Mouse (Mus musculus) spleen, adult 2 months (tissue): ENCODE data around the gene Ldah. TPM values are rescaled to one million over a fixed set of nuclear protein-coding genes. Genes with fewer than 3 reads are reported as not detected.
A peak's percentile ranks its signal among the peaks of the same experiment; 100 is the strongest.

Experiments
- DNase-seq, 2 experiments: peaks; one replicate each; pipeline versions ENCODE4 v3.0.0 to v3.0.0-alpha.2; 2012 to 2021; ENCODE audit warnings: low spot score in 2 of 2, low read depth in 1 of 2
- H3K27ac ChIP-seq: fragments of 200-500 bp; 2 replicates; pipeline ENCODE4 v1.5.1; 2012; ENCODE audit warnings: low read length, inconsistent platforms; ENCODE audit not compliant: insufficient read depth
- H3K27me3 ChIP-seq: fragments of 200-500 bp; 2 replicates; pipeline ENCODE4 v1.6.1; 2012; ENCODE audit warnings: mild to moderate bottlenecking, moderate library complexity, low read length, inconsistent platforms; ENCODE audit not compliant: control insufficient read depth, insufficient read depth
- H3K36me3 ChIP-seq: fragments of 200-500 bp; 2 replicates; pipeline ENCODE4 v1.6.1; 2012; ENCODE audit warnings: mild to moderate bottlenecking, low read length, inconsistent platforms; ENCODE audit not compliant: control insufficient read depth, insufficient read depth
- H3K4me1 ChIP-seq: fragments of 200-500 bp; 2 replicates; pipeline ENCODE4 v1.6.1; 2011; ENCODE audit warnings: inconsistent platforms; ENCODE audit not compliant: control insufficient read depth, insufficient read depth, insufficient read length
- H3K4me3 ChIP-seq: fragments of 200-500 bp; 2 replicates; pipeline ENCODE4 v1.5.1; 2011; ENCODE audit warnings: mild to moderate bottlenecking, inconsistent platforms; ENCODE audit not compliant: insufficient read depth, insufficient read length; ENCODE audit errors: extremely low read depth
- CTCF ChIP-seq: fragments of 200-500 bp; IDR thresholded peaks from 2 replicates; pipeline ENCODE4 v1.5.1; 2011; ENCODE audit warnings: mild to moderate bottlenecking, inconsistent platforms; ENCODE audit not compliant: insufficient read depth, insufficient read length, insufficient replicate concordance; ENCODE audit errors: extremely low read depth
- POLR2A ChIP-seq: fragments of 200-500 bp; IDR thresholded peaks from 2 replicates; pipeline ENCODE4 v1.6.1; 2011; ENCODE audit warnings: low read depth, low read length, inconsistent platforms
- WGBS: fragments of 180-500 bp; shearing (Covaris S2); methylation state at CpG from one replicate; pipeline ENCODE4 v1.1.7; 2018; 5-methylcytosine and 5-hydroxymethylcytosine counted together
- polyA plus RNA-seq: library from polyadenylated mRNA; depleted of rRNA; stranded (reverse); fragments of >200 nt; gene quantifications from 2 replicates; pipeline ENCODE4 v1.2.3, GENCODE M21; 2012

Ldah gene
- polyA plus RNA-seq, 1 experiment, result 18.7 TPM

DNA sequence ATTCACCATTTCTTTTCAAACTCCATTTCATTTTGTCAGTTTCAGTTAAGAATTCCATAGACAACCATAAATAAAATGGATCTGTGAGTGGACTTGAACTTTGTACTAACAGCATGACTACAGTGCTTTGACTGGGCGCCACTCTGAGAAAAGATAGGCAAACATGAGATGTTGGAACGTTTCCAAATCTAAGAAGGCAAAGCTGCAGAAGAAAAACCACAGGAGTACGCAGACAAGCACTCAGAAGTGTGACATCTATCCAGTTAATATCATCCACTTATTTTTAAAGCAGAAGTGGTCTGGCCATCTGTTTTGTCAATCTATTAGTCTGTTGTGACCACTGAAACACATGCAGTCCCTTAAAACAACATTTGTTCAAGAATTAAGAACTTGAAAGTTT lies 18.2 kb upstream of the Ldah start:
- no peaks in the 10 kb centered on the region for H3K36me3 ChIP-seq
- DNase-seq, result no peak
- 41% methylated on average over 3 of the region's 3 CpGs for WGBS
- no peak overlapping the region for H3K27ac ChIP-seq
- TF ChIP-seq POLR2A (no peak), CTCF (no peak)
- H3K4me1 ChIP-seq, result no peaks in the 10 kb centered on the region
- no peaks in the 10 kb centered on the region for H3K27me3 ChIP-seq
- no peak overlapping the region for H3K4me3 ChIP-seq

DNA sequence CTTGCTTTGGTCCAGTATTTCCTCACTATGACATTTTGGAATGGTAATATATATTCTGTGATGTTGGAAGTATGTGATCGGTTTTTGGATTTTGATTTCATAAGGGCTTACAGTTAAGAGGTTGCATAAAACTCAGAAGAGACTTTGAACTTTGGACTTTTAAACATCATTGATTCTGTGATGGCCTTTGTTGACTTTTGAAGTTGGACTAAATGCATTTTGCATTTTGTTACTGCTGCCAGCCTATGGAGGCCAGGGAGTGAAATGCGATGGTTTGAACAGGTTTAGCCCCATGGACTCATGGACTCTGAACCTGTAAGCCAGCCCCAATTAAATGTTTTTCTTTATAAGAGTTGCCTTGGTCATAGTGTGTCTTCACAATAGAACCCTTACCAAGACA lies 2.2 kb upstream of the Ldah start:
- no peaks in the 10 kb centered on the region for H3K36me3 ChIP-seq
- 84% methylated on average over 2 of the region's 2 CpGs for WGBS
- no peak overlapping the region for H3K27ac ChIP-seq
- no peak for TF ChIP-seq POLR2A
- no peak for TF ChIP-seq CTCF
- H3K4me3 ChIP-seq, result no peak overlapping the region
- H3K4me1 ChIP-seq, result no peaks in the 10 kb centered on the region
- no peaks in the 10 kb centered on the region for H3K27me3 ChIP-seq
- DNase-seq, result no peak

DNA sequence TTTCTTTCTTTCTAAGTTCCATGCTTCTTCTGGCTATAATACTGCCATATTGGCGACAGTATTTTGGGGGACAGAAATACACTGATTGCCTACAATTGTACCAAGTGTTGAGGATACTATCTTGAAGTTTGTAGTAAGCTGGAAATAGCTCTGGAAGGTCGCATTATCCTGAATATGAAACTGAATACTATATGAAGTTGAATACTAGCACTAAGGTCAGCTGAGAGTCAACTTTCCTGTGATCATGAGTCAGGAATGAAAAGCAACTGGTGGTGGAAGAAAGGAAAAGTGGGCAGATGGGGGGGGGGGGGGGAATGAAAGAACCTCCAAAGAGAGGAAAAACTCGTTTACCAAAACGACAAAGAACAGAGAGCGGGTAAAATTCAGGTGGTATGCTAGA lies 329 bp upstream of the Ldah start:
- WGBS, result 20% methylated on average over 5 of the region's 5 CpGs

DNA sequence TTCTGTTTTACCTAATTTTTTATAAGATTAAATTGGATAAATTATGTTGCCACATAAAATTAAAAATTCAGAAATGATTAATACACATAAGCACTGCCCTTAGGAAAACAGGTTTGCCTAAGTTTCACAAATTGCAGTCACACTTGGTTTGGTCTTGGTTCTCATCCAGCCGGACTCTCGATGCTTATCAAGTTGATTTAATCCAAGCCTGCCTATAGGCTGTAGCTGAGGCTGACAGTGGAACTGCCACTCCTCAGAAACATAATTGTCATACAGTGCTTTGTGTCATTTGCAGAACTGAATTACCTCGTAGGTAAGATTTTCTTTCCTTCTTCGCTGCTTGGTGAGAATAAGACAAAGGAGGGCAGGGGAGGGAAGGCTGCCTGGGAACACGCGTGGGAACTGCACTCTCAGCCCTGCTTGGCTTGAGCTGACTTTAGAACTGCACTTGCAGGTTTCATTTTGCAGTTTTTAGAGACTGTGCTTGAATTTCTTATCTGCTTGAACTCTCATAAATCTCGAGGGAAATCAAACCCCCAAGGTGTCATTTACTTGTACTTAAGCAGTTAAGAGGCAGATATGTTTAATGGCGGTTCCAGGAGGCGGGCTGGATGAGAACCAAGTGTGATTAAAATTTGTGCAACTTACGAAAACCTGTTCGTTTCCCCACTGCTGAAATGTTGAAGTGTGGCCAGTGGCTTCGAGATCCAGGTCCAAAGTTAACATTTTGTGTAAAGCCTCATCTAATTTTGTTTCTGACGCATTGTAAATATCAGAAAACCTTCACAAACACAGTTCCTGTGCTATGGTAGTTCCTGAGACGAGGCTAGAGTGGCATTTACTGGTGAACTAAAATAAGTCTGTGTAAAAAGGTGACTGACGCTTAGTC lies 8.7 kb downstream of the Ldah start:
- WGBS, result 89% methylated on average over 15 of the region's 15 CpGs
- Histone ChIP-seq H3K36me3 (peaks cover 2% of the 10 kb centered on the region; the same call in 1 of the 2 replicates), H3K27me3 (no peaks in the 10 kb centered on the region), H3K4me3 (no peak overlapping the region), H3K27ac (no peak overlapping the region), H3K4me1 (no peaks in the 10 kb centered on the region)
- no peak for TF ChIP-seq POLR2A
- TF ChIP-seq CTCF, result no peak
- DNase-seq, result no peak

More for the DNA sequence above, 329 bp upstream of the Ldah start:
- Histone ChIP-seq H3K4me3 (peak overlapping the region; percentile 86), H3K27ac (peak overlapping the region; percentile 43; the same call in 1 of the 2 replicates), H3K27me3 (no peaks in the 10 kb centered on the region), H3K36me3 (no peaks in the 10 kb centered on the region), H3K4me1 (no peaks in the 10 kb centered on the region)
- no peak for TF ChIP-seq POLR2A
- no peak for TF ChIP-seq CTCF
- DNase-seq, result no peak

DNA sequence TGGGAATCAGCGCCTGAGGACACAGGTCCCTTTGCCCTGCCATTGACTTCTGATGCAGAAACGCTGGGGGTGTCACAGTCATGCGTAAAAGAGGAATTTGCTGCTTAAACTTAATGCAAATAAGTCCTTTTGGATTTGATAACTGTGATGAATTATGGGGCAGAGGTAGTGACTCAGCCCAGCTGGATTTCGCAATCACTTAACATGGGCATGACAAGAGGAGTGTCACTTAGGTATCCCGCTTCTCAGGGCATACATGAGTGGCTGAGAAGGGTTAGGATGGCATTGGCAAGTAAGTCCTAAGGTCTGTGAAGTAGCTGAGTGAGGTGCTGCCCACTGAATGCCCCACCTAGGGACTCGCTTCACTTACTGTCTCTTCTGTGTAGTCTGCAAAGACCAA lies 15.1 kb downstream of the Ldah start:
- Histone ChIP-seq H3K27me3 (no peaks in the 10 kb centered on the region), H3K27ac (no peak overlapping the region), H3K4me1 (no peaks in the 10 kb centered on the region), H3K36me3 (peaks cover 10% of the 10 kb centered on the region), H3K4me3 (no peak overlapping the region)
- WGBS, result 89% methylated on average over 6 of the region's 6 CpGs
- TF ChIP-seq CTCF (no peak), POLR2A (no peak)
- no peak for DNase-seq

DNA sequence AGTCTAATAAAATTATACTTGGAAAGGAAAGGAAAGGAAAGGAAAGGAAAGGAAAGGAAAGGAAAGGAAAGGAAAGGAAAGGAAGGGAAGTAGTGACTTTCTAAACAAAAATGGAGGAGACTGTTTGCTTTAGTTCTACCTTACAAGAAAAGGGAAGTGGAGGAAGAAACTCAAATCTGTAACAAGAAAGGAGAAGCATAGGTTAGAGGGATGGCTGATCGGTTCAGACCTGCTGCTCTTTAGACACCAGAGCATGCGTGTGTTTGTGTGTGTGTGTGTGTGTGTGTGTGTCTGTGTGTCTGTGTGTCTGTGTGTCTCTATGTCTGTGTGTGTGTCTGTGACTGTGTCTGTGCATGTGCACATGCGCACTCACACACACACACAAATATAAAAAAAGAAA lies 23.2 kb downstream of the Ldah start:
- H3K27ac ChIP-seq, result no peak overlapping the region
- H3K36me3 ChIP-seq, result peaks cover 7% of the 10 kb centered on the region
- no peak overlapping the region for H3K4me3 ChIP-seq
- H3K27me3 ChIP-seq, result no peaks in the 10 kb centered on the region
- 53% methylated on average over 3 of the region's 3 CpGs for WGBS
- no peak for DNase-seq
- no peaks in the 10 kb centered on the region for H3K4me1 ChIP-seq
- TF ChIP-seq POLR2A, result no peak
- TF ChIP-seq CTCF, result no peak

DNA sequence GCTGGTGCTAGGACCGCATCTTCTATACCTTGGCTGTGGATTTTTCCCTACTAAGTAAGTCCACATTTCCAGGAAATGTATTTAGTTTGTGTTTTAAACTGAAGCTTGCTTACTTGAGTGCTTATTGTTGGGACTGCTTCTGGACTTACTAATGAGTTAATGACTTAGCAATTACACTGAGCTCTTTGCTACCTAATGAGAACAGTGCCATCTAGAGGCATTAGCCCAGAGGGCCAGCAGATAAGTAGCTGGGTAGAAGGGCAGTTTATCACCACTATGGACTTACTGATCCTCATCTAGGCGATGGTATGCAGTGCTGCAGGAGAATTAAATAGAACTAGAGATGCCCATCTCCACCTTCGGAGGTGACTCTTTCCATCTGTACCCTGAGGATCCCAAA lies 24.8 kb downstream of the Ldah start:
- TF ChIP-seq CTCF (0 out of 2 replicates have a peak, but pooled peaks have one; percentile 0), POLR2A (no peak)
- WGBS, result 88% methylated on average over 3 of the region's 3 CpGs

DNA sequence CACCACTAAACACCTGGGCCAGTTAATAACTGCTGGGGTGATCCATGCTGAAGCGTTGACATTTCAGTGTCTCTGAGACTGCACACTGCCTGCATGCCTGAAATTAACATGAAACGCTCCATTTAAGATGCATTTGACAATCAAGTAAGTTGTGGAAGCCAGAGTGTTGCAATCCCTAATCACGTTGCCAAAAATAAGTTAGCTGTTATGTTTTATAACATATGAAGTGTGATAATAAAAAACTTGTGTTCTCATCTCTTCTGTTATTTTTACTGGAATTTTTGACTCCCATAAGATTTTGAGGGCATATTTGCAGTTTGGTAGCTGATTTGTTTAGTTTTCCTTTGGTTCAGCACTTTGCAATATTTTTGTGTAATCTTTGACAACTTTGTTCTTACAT lies 34.3 kb downstream of the Ldah start:
- peaks cover 6% of the 10 kb centered on the region for H3K36me3 ChIP-seq
- no peak for DNase-seq
- no peak for TF ChIP-seq CTCF
- TF ChIP-seq POLR2A, result no peak
- no peak overlapping the region for H3K27ac ChIP-seq
- no peaks in the 10 kb centered on the region for H3K27me3 ChIP-seq
- no peaks in the 10 kb centered on the region for H3K4me1 ChIP-seq
- WGBS, result 87% methylated on average over 3 of the region's 3 CpGs
- H3K4me3 ChIP-seq, result no peak overlapping the region

More for the DNA sequence above, 24.8 kb downstream of the Ldah start:
- no peak for DNase-seq
- H3K4me3 ChIP-seq, result no peak overlapping the region
- H3K36me3 ChIP-seq, result peaks cover 4% of the 10 kb centered on the region
- H3K27ac ChIP-seq, result no peak overlapping the region
- no peaks in the 10 kb centered on the region for H3K27me3 ChIP-seq
- H3K4me1 ChIP-seq, result no peaks in the 10 kb centered on the region
